Comparison of ENCODE assay signal across 23 mouse cellular contexts in genomic region chr6:143518476-143518875, GRCm38 (mm10).
DNase-seq lines count a peak whose midpoint lies in the region; ATAC-seq and TF ChIP-seq lines count a peak whose summit lies in the region.
"Had no signal": no experiment of that assay in that cellular context is flagged by ENCODE, and none has a peak within 500 bp of the region (broad histone marks: within the 10 kb centered on the region; RNA-seq: fewer than 3 reads in every experiment).

No protein-coding gene starts in this region.

- intact Hi-C loops in heart, postnatal 10 days (cut with DNase I), result no loop called here
- intact Hi-C loops in heart, postnatal 25 days (cut with DNase I), result no loop called here

- no peak overlapping the region for H3K4me2 ChIP-seq in midbrain, postnatal 0 days (ENCODE audit: low read depth, low read length, poor library complexity, severe bottlenecking)
- H3K4me2 ChIP-seq in midbrain, embryonic 11.5 days, result no peak overlapping the region
- H3K4me2 ChIP-seq in forebrain, embryonic 13.5 days, result no peak overlapping the region
- H3K4me2 ChIP-seq: limb, embryonic 13.5 days; liver, embryonic 13.5 days; neural tube, embryonic 12.5 days had no signal

- no peaks in the 10 kb centered on the region for H3K36me3 ChIP-seq in midbrain, postnatal 0 days (ENCODE audit: insufficient read depth, low read length)
- H3K36me3 ChIP-seq in midbrain, embryonic 11.5 days (ENCODE audit: control insufficient read depth, insufficient read depth, low read length), result no peaks in the 10 kb centered on the region
- no peaks in the 10 kb centered on the region for H3K36me3 ChIP-seq in forebrain, embryonic 13.5 days (ENCODE audit: poor library complexity, severe bottlenecking)
- H3K36me3 ChIP-seq: G1E; limb, embryonic 13.5 days; liver, embryonic 13.5 days; neural tube, embryonic 12.5 days had no signal

- no peaks in the 10 kb centered on the region for H3K4me1 ChIP-seq in midbrain, postnatal 0 days (ENCODE audit: insufficient read depth, low read length)
- H3K4me1 ChIP-seq in midbrain, embryonic 11.5 days (ENCODE audit: control insufficient read depth, insufficient read depth, low read length), result no peaks in the 10 kb centered on the region
- H3K4me1 ChIP-seq in forebrain, embryonic 13.5 days, result no peaks in the 10 kb centered on the region
- H3K4me1 ChIP-seq: limb, embryonic 13.5 days; liver, embryonic 13.5 days; megakaryocyte, embryonic 14.5 days; neural tube, embryonic 12.5 days had no signal

- H3K27ac ChIP-seq in midbrain, postnatal 0 days (ENCODE audit: low read depth, low read length), result no peak overlapping the region
- H3K27ac ChIP-seq in midbrain, embryonic 11.5 days (ENCODE audit: low read depth, low read length), result no peak overlapping the region
- no peak overlapping the region for H3K27ac ChIP-seq in forebrain, embryonic 13.5 days
- H3K27ac ChIP-seq: limb, embryonic 13.5 days; liver, embryonic 13.5 days; neural tube, embryonic 12.5 days had no signal

- H3K9me3 ChIP-seq in midbrain, postnatal 0 days (ENCODE audit: low read length), result no peaks in the 10 kb centered on the region
- no peaks in the 10 kb centered on the region for H3K9me3 ChIP-seq in midbrain, embryonic 11.5 days (ENCODE audit: control insufficient read depth, low read length)
- no peaks in the 10 kb centered on the region for H3K9me3 ChIP-seq in forebrain, embryonic 13.5 days (replicated peaks)
- H3K9me3 ChIP-seq: limb, embryonic 13.5 days; megakaryocyte, embryonic 14.5 days; neural tube, embryonic 12.5 days had no signal

- no peak for DNase-seq in frontal cortex, postnatal 10 days (ENCODE audit: low spot score in 2 of 2)
- DNase-seq in heart, postnatal 10 days, result peak; percentile 50 to 56
- DNase-seq in heart, postnatal 25 days (ENCODE audit: low spot score), result no peak
- DNase-seq in midbrain, postnatal 0 days (ENCODE audit: low spot score), result peak; percentile 44
- no peak for DNase-seq in midbrain, embryonic 11.5 days (ENCODE audit: low spot score, missing footprints)
- peak; percentile 19 for DNase-seq in skeletal muscle tissue, adult 2 months (ENCODE audit: low read depth, low spot score)
- DNase-seq: adrenal gland, adult 2 months; B cell, adult 2 months; cerebellum, adult 11-12 months; kidney, adult 18-20 months; kidney, postnatal 10 days; liver, embryonic 13.5 days; lung, adult 2 months; midbrain, embryonic 14.5 days; right cerebral cortex, postnatal 14 days; spleen, adult 18-20 months had no signal

- ATAC-seq in frontal cortex, adult (ENCODE audit: low TSS enrichment), result peak; percentile 52
- no peak for ATAC-seq in midbrain, postnatal 0 days (ENCODE audit: low FRiP score)
- no peak for ATAC-seq in midbrain, embryonic 11.5 days (ENCODE audit: low FRiP score)
- ATAC-seq in forebrain, embryonic 13.5 days, result no peak

- TF ChIP-seq CTCF in midbrain, postnatal 0 days (IDR thresholded peaks at IDR 0.05), result no peak

- H3K4me3 ChIP-seq in midbrain, postnatal 0 days (ENCODE audit: low read depth, low read length), result no peak overlapping the region
- no peak overlapping the region for H3K4me3 ChIP-seq in midbrain, embryonic 11.5 days (ENCODE audit: low read depth, low read length)
- no peak overlapping the region for H3K4me3 ChIP-seq in forebrain, embryonic 13.5 days
- H3K4me3 ChIP-seq: limb, embryonic 13.5 days; liver, embryonic 13.5 days; megakaryocyte, embryonic 14.5 days; neural tube, embryonic 12.5 days had no signal

- H3K27me3 ChIP-seq in midbrain, postnatal 0 days (ENCODE audit: insufficient read depth, low read length), result no peaks in the 10 kb centered on the region
- H3K27me3 ChIP-seq in midbrain, embryonic 11.5 days (ENCODE audit: control insufficient read depth, insufficient read depth, low read length), result no peaks in the 10 kb centered on the region
- H3K27me3 ChIP-seq in forebrain, embryonic 13.5 days, result no peaks in the 10 kb centered on the region
- H3K27me3 ChIP-seq: CH12.LX; liver, embryonic 13.5 days; megakaryocyte, embryonic 14.5 days; neural tube, embryonic 12.5 days had no signal

- 98% methylated on average over 8 of the region's 8 CpGs for WGBS in midbrain, postnatal 0 days
- 95% methylated on average over 8 of the region's 8 CpGs for WGBS in midbrain, embryonic 11.5 days
- 96% methylated on average over 8 of the region's 8 CpGs for WGBS in forebrain, embryonic 13.5 days

- H3K9ac ChIP-seq in midbrain, postnatal 0 days (replicated peaks; ENCODE audit: low read length, poor library complexity, severe bottlenecking), result no peak overlapping the region
- no peak overlapping the region for H3K9ac ChIP-seq in midbrain, embryonic 11.5 days (ENCODE audit: low read length)
- no peak overlapping the region for H3K9ac ChIP-seq in forebrain, embryonic 13.5 days
- H3K9ac ChIP-seq: limb, embryonic 13.5 days; liver, embryonic 13.5 days; neural tube, embryonic 12.5 days had no signal

Comparison
In these comparisons a context has a peak if more than half of its experiments do, and no peak if none do; other contexts are left out.
1. DNase-seq: peak in heart, postnatal 10 days (2 of 2), midbrain, postnatal 0 days (single experiment) and skeletal muscle tissue, adult 2 months (single experiment); none in frontal cortex, postnatal 10 days (0 of 2), heart, postnatal 25 days (single experiment) and midbrain, embryonic 11.5 days (single experiment).